Mouse (Mus musculus): ENCODE data around the gene Tns3. TPM values are rescaled to one million over a fixed set of nuclear protein-coding genes. Genes with fewer than 3 reads are reported as not detected.

Gene Tns3
- total and polyA plus RNA-seq, 3 experiments = not detected

DNA sequence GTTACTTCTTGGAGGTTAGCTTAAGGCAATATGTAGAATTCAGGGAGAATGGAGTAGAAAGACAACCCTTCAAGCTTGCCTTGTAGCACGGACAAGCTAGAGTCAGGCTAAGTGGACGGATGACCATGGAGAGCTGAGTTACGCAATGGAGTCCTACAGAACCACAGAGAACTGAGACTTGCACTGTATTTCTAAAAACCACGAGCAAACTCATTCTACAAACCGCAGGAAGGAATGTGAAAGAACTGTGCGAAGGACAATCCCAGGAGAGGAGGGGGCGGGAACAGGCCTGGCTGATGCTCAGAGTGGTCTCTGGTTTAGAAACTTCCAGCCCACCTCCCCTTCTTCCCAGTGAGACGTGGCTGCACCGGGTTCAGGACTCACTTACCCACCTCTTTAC lies 225.3 kb downstream of the Tns3 start:
- H3K4me1 ChIP-seq (ENCODE audit: control insufficient read depth in 1 of 2, insufficient read depth in 2 of 2, low read length in 2 of 2) = no peaks in the 10 kb centered on the region
- no peaks in the 10 kb centered on the region for H3K79me2 ChIP-seq (ENCODE audit: control insufficient read depth, insufficient read depth, low read length, poor library complexity)
- DNase-seq (ENCODE audit: low read depth, low spot score) = no peak
- no peak overlapping the region for H3K9ac ChIP-seq (ENCODE audit: control insufficient read depth, low read depth, low read length, poor library complexity, severe bottlenecking)
- H3K36me3 ChIP-seq (ENCODE audit: control insufficient read depth in 1 of 2, insufficient read depth in 2 of 2, low read length in 2 of 2) = no peaks in the 10 kb centered on the region
- H3K27me3 ChIP-seq (ENCODE audit: control insufficient read depth in 1 of 2, insufficient read depth in 2 of 2, low read length in 2 of 2) = no peaks in the 10 kb centered on the region
- H3K27ac ChIP-seq (ENCODE audit: control insufficient read depth, low read depth, low read length) = no peak overlapping the region
- H3K4me3 ChIP-seq (ENCODE audit: control insufficient read depth in 1 of 2, insufficient read depth in 1 of 2, low read depth in 2 of 2, low read length in 2 of 2) = no peak overlapping the region
- no peaks in the 10 kb centered on the region for H3K9me3 ChIP-seq (replicated peaks; ENCODE audit: insufficient read depth, low read length)
- TF ChIP-seq HCFC1 (IDR thresholded peaks at IDR 0.05; ENCODE audit: low read depth, low read length) = no peak
- TF ChIP-seq MAZ (IDR thresholded peaks at IDR 0.05; ENCODE audit: low read depth, low read length) = no peak
- TF ChIP-seq TAL1 (IDR thresholded peaks at IDR 0.05; ENCODE audit: low read length) = no peak
- TF ChIP-seq POLR2AphosphoS2 (IDR thresholded peaks at IDR 0.05; ENCODE audit: low read length) = no peak
- no peak for TF ChIP-seq E2F4 (IDR thresholded peaks at IDR 0.05; ENCODE audit: borderline replicate concordance, low read depth, low read length)
- TF ChIP-seq NELFE (IDR thresholded peaks at IDR 0.05; ENCODE audit: low read depth, low read length) = no peak

DNA sequence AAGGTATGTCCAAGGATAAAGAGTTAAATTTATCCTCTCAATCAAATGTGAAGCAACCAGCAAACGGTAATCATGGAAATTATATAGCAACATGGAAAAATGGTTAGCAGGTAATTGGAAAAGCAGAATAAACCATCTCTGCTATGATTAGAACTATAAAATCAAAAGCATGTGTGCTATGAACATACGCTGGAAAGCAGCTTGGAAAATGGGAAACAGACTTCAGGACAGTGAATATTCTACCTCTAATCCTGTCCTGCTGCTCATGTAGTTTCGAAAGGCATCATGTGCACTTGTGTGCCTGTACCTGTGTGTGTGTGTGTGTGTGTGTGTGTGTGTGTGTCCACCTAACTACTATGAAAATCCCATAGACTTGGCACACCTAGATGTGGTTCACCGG lies 226.1 kb downstream of the Tns3 start:
- H3K9ac ChIP-seq (ENCODE audit: control insufficient read depth, low read depth, low read length, poor library complexity, severe bottlenecking) = no peak overlapping the region

DNA sequence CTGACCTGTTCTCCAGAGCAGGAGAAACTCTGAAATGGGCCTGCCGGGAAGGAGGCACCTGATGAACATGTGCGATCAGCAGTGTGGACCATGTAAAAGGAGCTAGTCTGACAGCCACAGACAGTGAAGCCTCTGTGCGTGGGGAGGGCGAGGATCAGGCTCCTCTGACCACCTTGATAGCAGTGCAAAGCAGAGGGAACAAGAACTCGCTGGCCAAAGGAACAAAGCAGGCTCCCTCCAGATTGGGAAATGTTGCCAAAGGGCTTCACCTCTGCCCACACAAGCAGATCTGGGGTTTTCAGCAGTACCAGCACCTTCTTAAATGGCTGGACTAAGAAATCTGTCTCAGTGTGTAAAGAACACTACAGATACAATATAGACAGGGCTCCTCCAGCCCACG lies 229.2 kb downstream of the Tns3 start:
- Histone ChIP-seq H3K36me3 (ENCODE audit: control insufficient read depth in 1 of 2, insufficient read depth in 2 of 2, low read length in 2 of 2) (no peaks in the 10 kb centered on the region), H3K4me3 (ENCODE audit: control insufficient read depth in 1 of 2, insufficient read depth in 1 of 2, low read depth in 2 of 2, low read length in 2 of 2) (no peak overlapping the region), H3K27me3 (ENCODE audit: control insufficient read depth in 1 of 2, insufficient read depth in 2 of 2, low read length in 2 of 2) (no peaks in the 10 kb centered on the region), H3K27ac (ENCODE audit: control insufficient read depth, low read depth, low read length) (no peak overlapping the region), H3K4me1 (ENCODE audit: control insufficient read depth in 1 of 2, insufficient read depth in 2 of 2, low read length in 2 of 2) (no peaks in the 10 kb centered on the region), H3K79me2 (ENCODE audit: control insufficient read depth, insufficient read depth, low read length, poor library complexity) (no peaks in the 10 kb centered on the region), H3K9me3 (replicated peaks; ENCODE audit: insufficient read depth, low read length) (no peaks in the 10 kb centered on the region), H3K9ac (ENCODE audit: control insufficient read depth, low read depth, low read length, poor library complexity, severe bottlenecking) (no peak overlapping the region)
- TF ChIP-seq POLR2AphosphoS2 (IDR thresholded peaks at IDR 0.05; ENCODE audit: low read length) (no peak), GATA1 (IDR thresholded peaks at IDR 0.05; ENCODE audit: low read depth, low read length) (no peak), RCOR1 (IDR thresholded peaks at IDR 0.05; ENCODE audit: low read depth, low read length) (no peak), KAT2A (conservative IDR thresholded peaks at IDR 0.05; ENCODE audit: low read depth, low read length) (no peak), SMC3 (IDR thresholded peaks at IDR 0.05; ENCODE audit: low read depth, low read length) (no peak), E2F4 (IDR thresholded peaks at IDR 0.05; ENCODE audit: borderline replicate concordance, low read depth, low read length) (no peak)
- DNase-seq (ENCODE audit: low read depth, low spot score) = no peak

More for the DNA sequence above, 226.1 kb downstream of the Tns3 start:
- DNase-seq (ENCODE audit: low read depth, low spot score) = no peak
- Histone ChIP-seq H3K9me3 (replicated peaks; ENCODE audit: insufficient read depth, low read length) (no peaks in the 10 kb centered on the region), H3K36me3 (ENCODE audit: control insufficient read depth in 1 of 2, insufficient read depth in 2 of 2, low read length in 2 of 2) (no peaks in the 10 kb centered on the region), H3K4me1 (ENCODE audit: control insufficient read depth in 1 of 2, insufficient read depth in 2 of 2, low read length in 2 of 2) (no peaks in the 10 kb centered on the region), H3K27me3 (ENCODE audit: control insufficient read depth in 1 of 2, insufficient read depth in 2 of 2, low read length in 2 of 2) (no peaks in the 10 kb centered on the region), H3K79me2 (ENCODE audit: control insufficient read depth, insufficient read depth, low read length, poor library complexity) (no peaks in the 10 kb centered on the region), H3K4me3 (ENCODE audit: control insufficient read depth in 1 of 2, insufficient read depth in 1 of 2, low read depth in 2 of 2, low read length in 2 of 2) (no peak overlapping the region), H3K27ac (ENCODE audit: control insufficient read depth, low read depth, low read length) (no peak overlapping the region)
- TF ChIP-seq ZKSCAN1 (IDR thresholded peaks at IDR 0.05; ENCODE audit: low read depth, low read length) (no peak), MAFK (IDR thresholded peaks at IDR 0.05; ENCODE audit: borderline replicate concordance, low read depth, low read length) (no peak), MYB (IDR thresholded peaks at IDR 0.05; ENCODE audit: low read depth, low read length) (no peak), USF2 (IDR thresholded peaks at IDR 0.05; ENCODE audit: borderline replicate concordance in 1 of 2, insufficient read depth in 1 of 2, low read depth in 1 of 2, low read length in 2 of 2) (no peak), SIN3A (IDR thresholded peaks at IDR 0.05; ENCODE audit: low read length) (no peak), KAT2A (conservative IDR thresholded peaks at IDR 0.05; ENCODE audit: low read depth, low read length) (no peak), ELF1 (IDR thresholded peaks at IDR 0.05; ENCODE audit: low read depth, low read length) (no peak), UBTF (IDR thresholded peaks at IDR 0.05; ENCODE audit: borderline replicate concordance, insufficient read depth, low read depth, low read length) (no peak), ZC3H11A (IDR thresholded peaks at IDR 0.05; ENCODE audit: low read depth, low read length) (no peak)

All from MEL (cell line).